Mouse (Mus musculus): ENCODE measurements around the gene Cyp8b1.

DNA sequence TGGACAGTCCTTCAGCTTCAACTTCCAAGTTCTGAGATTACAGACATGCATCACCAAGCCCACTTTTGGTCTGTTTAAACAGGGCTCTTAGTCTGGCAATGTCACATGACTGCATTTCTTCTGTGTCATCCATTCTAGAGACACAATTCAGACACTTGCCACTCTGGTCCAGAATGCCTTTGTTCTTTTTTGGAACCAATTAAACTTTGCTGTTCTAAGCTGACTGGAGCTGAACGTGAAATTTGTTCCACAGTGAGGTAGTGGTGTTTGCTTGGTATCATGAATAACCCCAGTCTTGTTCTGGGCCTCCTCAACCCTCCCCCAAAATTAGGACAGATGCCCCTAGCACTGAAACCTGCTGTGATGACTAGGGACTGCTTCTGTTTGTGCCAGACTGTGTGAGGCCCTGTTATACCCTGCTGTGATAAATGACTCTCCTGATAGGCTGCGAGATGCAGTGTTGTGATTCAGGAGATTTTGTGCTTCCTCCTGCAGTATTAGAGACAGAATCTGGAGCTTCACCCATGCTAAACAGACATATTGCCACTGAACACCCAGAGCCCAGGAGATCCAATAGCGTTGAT is 50.6 kb downstream of the Cyp8b1 start:
- TF ChIP-seq CTCF (IDR thresholded peaks at IDR 0.05) (no peak), EP300 (IDR thresholded peaks at IDR 0.05) (no peak)

Data from lung, postnatal 0 days (tissue).